Mouse (Mus musculus) ES-E14 (cell line): ENCODE measurements around the gene Sept5. TPM values are rescaled to one million over a fixed set of nuclear protein-coding genes. Genes with fewer than 3 reads are reported as not detected.

ENCODE experiments used
- DNase-seq: peaks from one replicate; pipeline ENCODE4 v3.0.0-alpha.2; 2013; ENCODE audit warnings: low read depth, low spot score
- H3K27ac ChIP-seq: 2 replicates; pipeline ENCODE4 v1.5.1; 2012; ENCODE audit warnings: low read depth, mild to moderate bottlenecking, low read length, moderate library complexity, mixed read lengths; ENCODE audit not compliant: poor library complexity, insufficient read depth, severe bottlenecking
- H3K36me3 ChIP-seq: 2 replicates; pipeline ENCODE4 v1.6.1; 2012; ENCODE audit warnings: mild to moderate bottlenecking, low read length, moderate library complexity, mixed read lengths; ENCODE audit not compliant: control insufficient read depth, poor library complexity, insufficient read depth, severe bottlenecking
- H3K4me1 ChIP-seq, 2 experiments: fragments of 150-350 bp in 1 of 2; sonication (generic) in 1 of 2; 2 replicates each; pipeline ENCODE4 v1.6.1; 2012; ENCODE audit warnings: low read length in 2 of 2, mild to moderate bottlenecking in 1 of 2, mixed read lengths in 1 of 2; ENCODE audit not compliant: control insufficient read depth in 2 of 2, insufficient read depth in 2 of 2, poor library complexity in 1 of 2
- H3K4me3 ChIP-seq, 2 experiments: fragments of 150-350 bp in 1 of 2; sonication (generic) in 1 of 2; 2 replicates each; pipeline ENCODE4 v1.5.1; 2012; ENCODE audit warnings: low read length in 2 of 2, low read depth in 1 of 2, mild to moderate bottlenecking in 1 of 2, mixed read lengths in 1 of 2; ENCODE audit not compliant: insufficient read depth in 1 of 2, poor library complexity in 1 of 2, severe bottlenecking in 1 of 2
- H3K9ac ChIP-seq: 2 replicates; pipeline ENCODE4 v1.6.1; 2012; ENCODE audit warnings: low read depth, mild to moderate bottlenecking, low read length, mixed read lengths; ENCODE audit not compliant: poor library complexity, insufficient read depth, severe bottlenecking
- H3K9me3 ChIP-seq: fragments of 150-350 bp; sonication (generic); 2 replicates; pipeline ENCODE4 v1.6.1; 2012; ENCODE audit warnings: low read depth, mild to moderate bottlenecking, low read length; ENCODE audit not compliant: control insufficient read depth, insufficient read depth
- CHD2 ChIP-seq: IDR thresholded peaks from 2 replicates; pipeline ENCODE4 v1.6.1; 2014; ENCODE audit warnings: mild to moderate bottlenecking, low read depth, low read length, inconsistent platforms
- HCFC1 ChIP-seq: IDR thresholded peaks from 2 replicates; pipeline ENCODE4 v1.6.1; 2012; ENCODE audit warnings: low read length, inconsistent platforms, borderline replicate concordance; ENCODE audit not compliant: insufficient read depth
- MAFK ChIP-seq: IDR thresholded peaks from 2 replicates; pipeline ENCODE4 v1.6.1; 2014; ENCODE audit warnings: mild to moderate bottlenecking, low read depth, low read length, inconsistent platforms; ENCODE audit not compliant: insufficient read depth
- ZC3H11A ChIP-seq: IDR thresholded peaks from 2 replicates; pipeline ENCODE4 v1.6.1; 2012; ENCODE audit warnings: low read depth, mild to moderate bottlenecking, inconsistent platforms, low read length, borderline replicate concordance
- ZNF384 ChIP-seq: IDR thresholded peaks from 2 replicates; pipeline ENCODE4 v1.6.1; 2012; ENCODE audit warnings: low read depth, low read length, inconsistent platforms
- in situ Hi-C, 2 experiments: fragments of 600-800 bp; cut with MboI; formaldehyde crosslinking; loops; one replicate each; pipeline ENCODE4 v1.15.1; 2025; ENCODE audit warnings: low sequenced_read_pairs in 2 of 2, inconsistent platforms in 1 of 2; ENCODE audit not compliant: unreplicated experiment in 2 of 2
- total RNA-seq: library from RNA; depleted of rRNA; stranded (reverse); fragments of 300-350 nt; gene quantifications from 2 replicates; pipeline ENCODE4 v1.2.3, GENCODE M21; 2012

Gene Sept5
- total RNA-seq, 1 experiment = 3.0 TPM

GRCm38 (mm10) chr16:18601447-18601846, 28.3 kb downstream of the Sept5 start:
- Histone ChIP-seq H3K36me3 (no peaks in the 10 kb centered on the region), H3K9me3 (no peaks in the 10 kb centered on the region), H3K4me3 (no peak overlapping the region), H3K4me1 (no peaks in the 10 kb centered on the region), H3K9ac (no peak overlapping the region), H3K27ac (no peak overlapping the region)
- in situ Hi-C loops = loop anchor here in 1 of 2 experiments (25.0 kb wide), 1 partner anchor 789 kb away; no protein-coding TSS in a partner anchor
- no peak for TF ChIP-seq ZNF384
- TF ChIP-seq CHD2 = no peak
- TF ChIP-seq HCFC1 = no peak
- TF ChIP-seq ZC3H11A = no peak
- no peak for TF ChIP-seq MAFK
- no peak for DNase-seq

DNA sequence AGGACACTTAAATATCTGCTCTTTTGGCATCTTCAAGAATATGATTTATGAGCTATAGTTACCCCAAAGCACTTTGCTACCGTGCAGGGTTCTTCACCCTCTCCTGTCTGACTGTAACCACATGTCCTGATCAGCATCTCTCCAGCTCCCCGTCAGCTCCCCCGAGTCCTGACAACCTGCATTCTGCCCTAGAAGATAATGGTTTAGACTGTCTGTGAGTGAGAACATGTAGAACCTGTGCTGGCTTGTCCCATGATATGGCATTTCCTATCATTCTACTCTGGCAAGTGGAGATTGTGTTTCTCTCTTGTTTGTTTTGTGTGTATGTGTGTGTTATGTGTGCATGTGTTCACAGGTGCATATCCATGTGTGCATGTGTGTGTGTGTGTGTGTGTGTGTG, 31.7 kb downstream of the Sept5 start:
- no peak overlapping the region for H3K4me3 ChIP-seq
- no peak overlapping the region for H3K9ac ChIP-seq
- no peaks in the 10 kb centered on the region for H3K9me3 ChIP-seq
- in situ Hi-C loops = no loop called here
- H3K4me1 ChIP-seq = no peaks in the 10 kb centered on the region
- H3K27ac ChIP-seq = no peak overlapping the region
- H3K36me3 ChIP-seq = no peaks in the 10 kb centered on the region
- no peak for DNase-seq
- TF ChIP-seq ZC3H11A (no peak), CHD2 (no peak), MAFK (no peak), ZNF384 (no peak), HCFC1 (no peak)

DNA sequence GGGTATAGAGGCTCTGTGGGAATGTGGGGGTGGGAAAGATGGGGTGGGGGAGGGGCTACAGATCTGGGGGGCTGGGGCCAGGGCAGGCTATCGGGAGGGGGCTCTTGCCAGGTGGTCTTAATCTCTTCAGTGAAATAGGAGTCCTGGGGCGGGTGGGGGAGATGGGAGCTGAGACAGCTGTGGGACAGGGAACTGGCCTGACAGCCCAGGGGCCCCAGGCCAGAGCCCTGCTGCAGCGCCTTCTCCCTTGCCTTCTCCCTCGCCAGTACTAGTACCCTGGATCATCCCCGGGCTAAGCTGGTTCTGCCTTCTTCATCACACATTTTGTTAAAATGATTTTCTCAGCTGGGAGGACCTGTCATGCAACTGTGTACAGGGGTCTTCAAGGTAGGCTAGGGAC, 33.5 kb downstream of the Sept5 start:
- TF ChIP-seq HCFC1 = no peak
- no peak for TF ChIP-seq CHD2
- no peaks in the 10 kb centered on the region for H3K36me3 ChIP-seq
- H3K9ac ChIP-seq = no peak overlapping the region
- no peak for DNase-seq
- H3K4me3 ChIP-seq = no peak overlapping the region
- H3K9me3 ChIP-seq = no peaks in the 10 kb centered on the region
- in situ Hi-C loops = no loop called here
- no peak overlapping the region for H3K27ac ChIP-seq
- H3K4me1 ChIP-seq = peaks cover 0 to 2% of the 10 kb centered on the region in 2 experiments; a peak in 1 of 4 replicates

- H3K4me3 ChIP-seq = no peak overlapping the region
- in situ Hi-C loops = no loop called here
- H3K9me3 ChIP-seq = no peaks in the 10 kb centered on the region
- TF ChIP-seq CHD2 = no peak
- TF ChIP-seq ZC3H11A = no peak
- TF ChIP-seq HCFC1 = no peak
- no peak for TF ChIP-seq MAFK
- TF ChIP-seq ZNF384 = no peak
- H3K36me3 ChIP-seq = no peaks in the 10 kb centered on the region
- no peak overlapping the region for H3K27ac ChIP-seq
- H3K4me1 ChIP-seq = peaks cover 0 to 2% of the 10 kb centered on the region in 2 experiments; a peak in 1 of 4 replicates
- no peak for DNase-seq
- no peak overlapping the region for H3K9ac ChIP-seq
Measured at GRCm38 (mm10) chr16:18593930-18594329, 35.8 kb downstream of the Sept5 start.
